Mouse (Mus musculus): Measurements from ENCODE around the gene Tex52.

The Tex52 gene

GRCm38 (mm10) chr6:128375192-128375591 is at the start of gene Tex52, which contains the start of gene Gm44596:
Gene Tex52, plus strand, starts transcription at chr6:128375456.
Gene Gm44596, plus strand, starts transcription at chr6:128375503.
- DNase-seq (ENCODE audit: low read depth, low spot score): peak; percentile 61

- peak; percentile 96 for DNase-seq (ENCODE audit: low read depth, low spot score)
These were observed 40.7 kb upstream of the Tex52 start for GRCm38 (mm10) chr6:128334397-128335124.

GRCm38 (mm10) chr6:128337467-128337866 is 37.8 kb upstream of the Tex52 start:
- no peak for DNase-seq (ENCODE audit: low read depth, low spot score)

- DNase-seq (ENCODE audit: low read depth, low spot score): no peak
These were observed 36.4 kb upstream of the Tex52 start for GRCm38 (mm10) chr6:128338876-128339275.

GRCm38 (mm10) chr6:128341956-128342723 is 33.1 kb upstream of the Tex52 start:
- DNase-seq (ENCODE audit: low read depth, low spot score): peak; percentile 83

- no peak for DNase-seq (ENCODE audit: low read depth, low spot score)
These were observed 29.6 kb upstream of the Tex52 start for GRCm38 (mm10) chr6:128345623-128346022.

GRCm38 (mm10) chr6:128346782-128347181 is 28.5 kb upstream of the Tex52 start:
- DNase-seq (ENCODE audit: low read depth, low spot score): no peak

- no peak for DNase-seq (ENCODE audit: low read depth, low spot score)
These were observed 25.5 kb upstream of the Tex52 start for GRCm38 (mm10) chr6:128349711-128350110.

- DNase-seq (ENCODE audit: low read depth, low spot score): no peak
These were observed 21.1 kb upstream of the Tex52 start for GRCm38 (mm10) chr6:128354140-128354539.

- peak; percentile 85 for DNase-seq (ENCODE audit: low read depth, low spot score)
These were observed 20.0 kb upstream of the Tex52 start for GRCm38 (mm10) chr6:128355201-128355681.

GRCm38 (mm10) chr6:128355726-128356416 is 19.4 kb upstream of the Tex52 start, which contains the start of gene Tulp3:
Gene Tulp3, minus strand, starts transcription at chr6:128355851.
- peak; percentile 96 for DNase-seq (ENCODE audit: low read depth, low spot score)

- peak; percentile 79 for DNase-seq (ENCODE audit: low read depth, low spot score)
These were observed 16.3 kb upstream of the Tex52 start for GRCm38 (mm10) chr6:128358999-128359398.

- no peak for DNase-seq (ENCODE audit: low read depth, low spot score)
These were observed 13.4 kb upstream of the Tex52 start for GRCm38 (mm10) chr6:128361901-128362300.

GRCm38 (mm10) chr6:128362381-128363006 is 12.8 kb upstream of the Tex52 start, which contains the start of the genes Rhno1 and Foxm1:
Gene Rhno1, minus strand, starts transcription at chr6:128362911.
Gene Foxm1, plus strand, starts transcription at chr6:128362967.
- DNase-seq (ENCODE audit: low read depth, low spot score): peak; percentile 77

GRCm38 (mm10) chr6:128363007-128363825 is 12.0 kb upstream of the Tex52 start:
- DNase-seq (ENCODE audit: low read depth, low spot score): peak; percentile 84

GRCm38 (mm10) chr6:128364721-128365120 is 10.5 kb upstream of the Tex52 start:
- no peak for DNase-seq (ENCODE audit: low read depth, low spot score)

GRCm38 (mm10) chr6:128366466-128366865 is 8.8 kb upstream of the Tex52 start:
- peak; percentile 31 for DNase-seq (ENCODE audit: low read depth, low spot score)

GRCm38 (mm10) chr6:128370040-128370439 is 5.2 kb upstream of the Tex52 start:
- no peak for DNase-seq (ENCODE audit: low read depth, low spot score)

GRCm38 (mm10) chr6:128376371-128377085 is 1.3 kb downstream of the Tex52 start:
- no peak for DNase-seq (ENCODE audit: low read depth, low spot score)

- no peak for DNase-seq (ENCODE audit: low read depth, low spot score)
These were observed 4.4 kb downstream of the Tex52 start for GRCm38 (mm10) chr6:128379636-128380035.
